Mouse (Mus musculus): Measurements from ENCODE around the gene Tbp. TPM values are rescaled to one million over a fixed set of nuclear protein-coding genes. Genes with fewer than 3 reads are reported as not detected.
A peak's percentile ranks its signal among the peaks of the same experiment; 100 is the strongest.

Tbp gene
- total and polyA plus RNA-seq, 3 experiments, result 9.6 to 20.4 (median 10.9) TPM

- TF ChIP-seq EP300 (IDR thresholded peaks at IDR 0.05; ENCODE audit: insufficient read depth, low read depth, low read length) (no peak), POLR2A (IDR thresholded peaks at IDR 0.05; ENCODE audit: insufficient read depth, low read depth, low read length) (no peak), CTCF (IDR thresholded peaks at IDR 0.05) (no peak)
- H3K4me1 ChIP-seq (ENCODE audit: control insufficient read depth, insufficient read depth, low read length), result no peaks in the 10 kb centered on the region
- no peaks in the 10 kb centered on the region for H3K36me3 ChIP-seq (ENCODE audit: control insufficient read depth, insufficient read depth, low read length)
- intact Hi-C loops (cut with DNase I), result no loop called here
- WGBS, result 34% methylated on average over 1 of the region's 1 CpGs
- DNase-seq, result no peak
- H3K27ac ChIP-seq, result no peak overlapping the region
- H3K4me3 ChIP-seq, result no peak overlapping the region
- H3K9ac ChIP-seq (ENCODE audit: low read depth, low read length), result no peak overlapping the region
- no peaks in the 10 kb centered on the region for H3K79me2 ChIP-seq (replicated peaks; ENCODE audit: control insufficient read depth, insufficient read depth, low read length)
- H3K27me3 ChIP-seq (ENCODE audit: control insufficient read depth, insufficient read depth, low read length), result no peaks in the 10 kb centered on the region
Observed at GRCm38 (mm10) chr17:15575056-15575455, 75.4 kb downstream of the Tbp start.

- peak; percentile 56 to 65 for DNase-seq
- Histone ChIP-seq H3K4me1 (ENCODE audit: control insufficient read depth, insufficient read depth, low read length) (no peaks in the 10 kb centered on the region), H3K27me3 (ENCODE audit: control insufficient read depth, insufficient read depth, low read length) (no peaks in the 10 kb centered on the region), H3K9ac (ENCODE audit: low read depth, low read length) (no peak overlapping the region), H3K4me3 (no peak overlapping the region), H3K79me2 (replicated peaks; ENCODE audit: control insufficient read depth, insufficient read depth, low read length) (no peaks in the 10 kb centered on the region), H3K27ac (no peak overlapping the region), H3K36me3 (ENCODE audit: control insufficient read depth, insufficient read depth, low read length) (no peaks in the 10 kb centered on the region)
- intact Hi-C loops (cut with DNase I), result no loop called here
- TF ChIP-seq POLR2A (IDR thresholded peaks at IDR 0.05; ENCODE audit: insufficient read depth, low read depth, low read length) (no peak), CTCF (IDR thresholded peaks at IDR 0.05) (peak; percentile 59), EP300 (IDR thresholded peaks at IDR 0.05; ENCODE audit: insufficient read depth, low read depth, low read length) (no peak)
- WGBS, result under 1% methylated on average over 26 of the region's 32 CpGs
Observed at GRCm38 (mm10) chr17:15577291-15577694, 77.6 kb downstream of the Tbp start.

Other genes with a start within 250 kb of the Tbp start
- gene Dll1, start 123.0 kb upstream of the Tbp start, total RNA-seq (2021), result 1 to 10 TPM; 5.1 to 5.8 TPM
- gene Dll1, start 123.0 kb upstream of the Tbp start, polyA plus RNA-seq (2012; rRNA removed), result 5.4 and 10.0 TPM in 2 replicates
- 10 to 100 TPM; 11.9 to 12.7 TPM for gene Fam120b, start 103.7 kb upstream of the Tbp start, total RNA-seq (2021)
- 7.1 and 10.6 TPM in 2 replicates for gene Fam120b, start 103.7 kb upstream of the Tbp start, polyA plus RNA-seq (2012; rRNA removed)
- gene Psmb1, start 137 bp upstream of the Tbp start, total RNA-seq (2021), result 100 to 1,000 TPM; 109 to 125 TPM
- gene Psmb1, start 137 bp upstream of the Tbp start, polyA plus RNA-seq (2012; rRNA removed), result 93.1 and 161 TPM in 2 replicates
- gene Pdcd2, start 27.4 kb downstream of the Tbp start, total RNA-seq (2021), result 10 to 100 TPM; 13.9 to 16.4 TPM
- 9.2 and 13.1 TPM in 2 replicates for gene Pdcd2, start 27.4 kb downstream of the Tbp start, polyA plus RNA-seq (2012; rRNA removed)
- gene Prdm9, start 64.5 kb downstream of the Tbp start, total RNA-seq (2021), result 1 to 10 TPM; 1.3 to 1.7 TPM
- gene Prdm9, start 64.5 kb downstream of the Tbp start, polyA plus RNA-seq (2012; rRNA removed), result 1.4 and 1.8 TPM in 2 replicates
- gene Chd1, start 205.1 kb downstream of the Tbp start, total RNA-seq (2021), result 10 to 100 TPM; 19.9 to 20.7 TPM
- 1.6 and 2.9 TPM in 2 replicates for gene Chd1, start 205.1 kb downstream of the Tbp start, polyA plus RNA-seq (2012; rRNA removed)

Data from heart, adult 2 months (tissue).